Mouse (Mus musculus): ENCODE measurements at regions not wholly inside any gene's neighbourhood (a gene's known extent, or its start where the extent isn't known, plus 50 kb on each side); places are given as distances from the start of the nearest gene placed in this dataset.
"Not testable (repeated sequence)": the region's sequence is repeated elsewhere in the genome, so short reads cannot be mapped to it uniquely, and the experiment has no call there.

DNA sequence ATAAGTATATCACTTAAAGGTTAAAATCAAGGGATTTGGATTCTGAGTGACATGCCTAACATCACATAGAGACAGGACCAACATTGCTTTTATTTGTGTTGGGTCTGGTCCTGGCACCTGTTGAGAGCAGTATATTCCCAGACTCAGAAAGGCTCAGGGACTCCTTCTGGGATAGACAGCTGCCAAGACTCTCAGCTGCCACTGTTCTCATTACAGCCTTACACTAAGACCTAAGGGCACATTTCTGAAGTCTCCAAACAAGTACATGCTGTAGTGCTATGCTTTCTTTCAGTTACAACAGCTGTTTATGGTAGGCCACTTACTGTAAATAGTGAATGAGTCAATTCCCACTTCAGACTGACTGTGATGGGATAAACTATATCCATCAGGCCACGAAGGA is 77.7 kb upstream of the Fam13a start:
- H3K9me3 ChIP-seq, result no peaks in the 10 kb centered on the region
- no peaks in the 10 kb centered on the region for H3K4me1 ChIP-seq
- no peak overlapping the region for H3K9ac ChIP-seq
- H3K36me3 ChIP-seq, result no peaks in the 10 kb centered on the region
- H3K4me3 ChIP-seq, result no peak overlapping the region
- ATAC-seq (ENCODE audit: borderline replicate concordance, extremely low read depth, low FRiP score, low TSS enrichment), result no peak
- WGBS, result 48% methylated on average over 1 of the region's 1 CpGs
- H3K27ac ChIP-seq, result no peak overlapping the region
- no peak overlapping the region for H3K4me2 ChIP-seq
- no peaks in the 10 kb centered on the region for H3K27me3 ChIP-seq

GRCm38 (mm10) chr6:59103936-59104335 is 79.6 kb upstream of the Fam13a start:
- 41% methylated on average over 2 of the region's 2 CpGs for WGBS
- Histone ChIP-seq H3K4me2 (no peak overlapping the region), H3K27ac (no peak overlapping the region), H3K9me3 (no peaks in the 10 kb centered on the region), H3K4me1 (no peaks in the 10 kb centered on the region), H3K4me3 (no peak overlapping the region), H3K9ac (no peak overlapping the region), H3K36me3 (no peaks in the 10 kb centered on the region), H3K27me3 (no peaks in the 10 kb centered on the region)
- no peak for ATAC-seq (ENCODE audit: borderline replicate concordance, extremely low read depth, low FRiP score, low TSS enrichment)

DNA sequence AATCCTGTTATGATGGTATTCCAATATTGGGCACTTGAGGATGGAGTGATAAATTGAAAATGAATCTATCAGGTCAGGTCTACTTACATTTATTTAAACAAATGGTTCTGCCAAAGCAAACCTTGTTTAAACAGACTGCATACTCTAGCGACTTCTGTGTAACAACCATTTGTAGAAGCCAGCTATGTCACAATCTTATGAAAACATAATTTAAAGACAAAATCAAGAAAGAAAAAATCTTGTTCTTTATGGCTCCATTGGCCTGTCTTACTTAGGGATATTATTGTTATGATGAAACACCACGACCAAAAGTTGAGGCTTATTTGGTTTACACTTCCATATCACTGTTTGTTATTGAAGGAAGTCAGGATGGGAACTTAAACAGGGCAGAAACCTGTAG is 80.1 kb upstream of the Fam13a start:
- Histone ChIP-seq H3K27me3 (no peaks in the 10 kb centered on the region), H3K9me3 (no peaks in the 10 kb centered on the region), H3K27ac (no peak overlapping the region), H3K9ac (no peak overlapping the region), H3K4me3 (no peak overlapping the region), H3K4me2 (no peak overlapping the region), H3K36me3 (no peaks in the 10 kb centered on the region), H3K4me1 (no peaks in the 10 kb centered on the region)
- ATAC-seq (ENCODE audit: borderline replicate concordance, extremely low read depth, low FRiP score, low TSS enrichment), result no peak
- 11% methylated on average over 2 of the region's 2 CpGs for WGBS

- WGBS, result 62% methylated on average over 4 of the region's 4 CpGs
- ATAC-seq (ENCODE audit: borderline replicate concordance, extremely low read depth, low FRiP score, low TSS enrichment), result no peak
- Histone ChIP-seq H3K36me3 (no peaks in the 10 kb centered on the region), H3K9ac (no peak overlapping the region), H3K9me3 (no peaks in the 10 kb centered on the region), H3K27me3 (no peaks in the 10 kb centered on the region), H3K27ac (no peak overlapping the region), H3K4me3 (no peak overlapping the region), H3K4me2 (no peak overlapping the region), H3K4me1 (no peaks in the 10 kb centered on the region)
Observed at GRCm38 (mm10) chr6:59108102-59108501, 83.8 kb upstream of the Fam13a start.

DNA sequence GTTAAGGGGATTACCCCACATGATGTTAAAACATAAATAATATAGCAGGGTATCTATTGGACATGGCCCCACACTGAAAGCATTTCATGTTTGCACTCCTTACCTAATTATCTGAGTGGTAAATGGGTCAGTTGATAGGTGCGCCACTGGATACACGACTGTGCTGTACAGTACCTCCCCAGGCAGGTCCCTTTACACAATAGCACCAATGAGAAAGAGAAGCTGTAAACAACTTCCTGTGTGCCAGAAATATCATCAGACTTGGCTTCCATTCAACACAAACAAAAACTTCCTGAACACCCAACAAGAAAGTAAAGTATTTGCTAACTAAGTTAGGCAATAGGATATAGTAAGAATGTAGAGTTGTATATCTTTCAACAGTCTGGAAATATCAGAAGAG is 76.3 kb upstream of the Tigd2 start:
- 55% methylated on average over 2 of the region's 2 CpGs for whole genome bisulfite sequencing
- ATAC-seq (ENCODE audit: borderline replicate concordance, extremely low read depth, low FRiP score, low TSS enrichment), result peak; percentile 49; the same call in 1 of the 2 replicates
- Histone ChIP-seq H3K4me3 (no peak overlapping the region), H3K27ac (no peak overlapping the region), H3K4me2 (no peak overlapping the region), H3K9ac (no peak overlapping the region), H3K9me3 (no peaks in the 10 kb centered on the region), H3K27me3 (no peaks in the 10 kb centered on the region), H3K36me3 (no peaks in the 10 kb centered on the region), H3K4me1 (no peaks in the 10 kb centered on the region)

GRCm38 (mm10) chr6:59133800-59134199 is 74.9 kb upstream of the Tigd2 start:
- ATAC-seq (ENCODE audit: borderline replicate concordance, extremely low read depth, low FRiP score, low TSS enrichment); H3K27me3 ChIP-seq: not testable (repeated sequence)
- 87% methylated on average over 1 of the region's 1 CpGs for WGBS

GRCm38 (mm10) chr6:59139702-59140101 is 69.0 kb upstream of the Tigd2 start:
- no peak for ATAC-seq (ENCODE audit: borderline replicate concordance, extremely low read depth, low FRiP score, low TSS enrichment)
- Histone ChIP-seq H3K9me3 (no peaks in the 10 kb centered on the region), H3K9ac (no peak overlapping the region)

More at GRCm38 (mm10) chr6:59133800-59134199, 74.9 kb upstream of the Tigd2 start:
- H3K4me3 ChIP-seq, H3K4me1 ChIP-seq, H3K27ac ChIP-seq, H3K36me3 ChIP-seq, H3K9me3 ChIP-seq, H3K4me2 ChIP-seq, H3K9ac ChIP-seq: not testable (repeated sequence)

DNA sequence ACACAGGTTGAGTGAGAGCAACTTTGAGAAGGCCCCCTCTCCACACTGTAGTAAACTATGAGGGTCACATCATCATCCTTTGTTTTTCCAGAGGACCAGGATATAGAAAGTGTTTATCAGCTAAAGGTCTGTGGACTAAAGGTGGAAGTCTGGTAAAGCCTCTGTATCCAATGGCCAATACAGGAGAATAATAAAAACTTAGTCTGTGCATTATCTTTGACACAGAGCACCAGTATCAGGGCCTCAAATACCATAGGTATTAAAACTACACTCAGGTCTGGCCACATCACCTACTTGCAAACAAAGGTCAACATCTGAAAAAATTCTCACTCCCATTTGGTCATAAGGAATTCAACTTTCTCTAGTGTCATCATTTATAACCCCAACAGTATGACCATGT is 66.6 kb upstream of the Tigd2 start:
- Histone ChIP-seq H3K9me3 (no peaks in the 10 kb centered on the region), H3K27ac (no peak overlapping the region), H3K9ac (no peak overlapping the region), H3K4me2 (no peak overlapping the region), H3K36me3 (no peaks in the 10 kb centered on the region), H3K4me3 (no peak overlapping the region), H3K4me1 (no peaks in the 10 kb centered on the region), H3K27me3 (no peaks in the 10 kb centered on the region)
- ATAC-seq (ENCODE audit: borderline replicate concordance, extremely low read depth, low FRiP score, low TSS enrichment), result no peak

More at GRCm38 (mm10) chr6:59139702-59140101, 69.0 kb upstream of the Tigd2 start:
- Histone ChIP-seq H3K4me2 (no peak overlapping the region), H3K27me3 (no peaks in the 10 kb centered on the region), H3K4me1 (no peaks in the 10 kb centered on the region), H3K27ac (no peak overlapping the region), H3K4me3 (no peak overlapping the region), H3K36me3 (no peaks in the 10 kb centered on the region)

DNA sequence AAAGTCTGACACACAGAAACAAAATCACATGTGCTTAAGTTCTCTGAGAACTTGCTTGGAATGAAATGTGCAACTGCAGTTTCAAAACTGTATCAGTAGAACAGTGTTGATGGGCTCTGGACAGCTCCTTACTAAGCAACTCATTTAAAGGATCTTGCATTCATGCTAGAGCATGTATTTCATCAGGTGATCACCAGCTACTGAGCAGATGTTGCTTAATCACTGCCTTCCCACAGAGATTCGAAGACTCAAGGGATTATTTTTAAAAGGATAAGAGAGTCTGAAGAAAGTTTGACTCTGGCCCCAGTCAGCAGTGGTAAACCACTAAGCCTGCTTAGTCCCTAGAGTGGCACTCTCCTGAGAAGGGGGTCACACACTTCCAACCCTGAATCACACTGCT is 61.2 kb upstream of the Tigd2 start:
- H3K9me3 ChIP-seq, result no peaks in the 10 kb centered on the region
- no peak overlapping the region for H3K4me2 ChIP-seq
- H3K4me1 ChIP-seq, result no peaks in the 10 kb centered on the region
- H3K36me3 ChIP-seq, result no peaks in the 10 kb centered on the region
- no peak for ATAC-seq (ENCODE audit: borderline replicate concordance, extremely low read depth, low FRiP score, low TSS enrichment)
- no peak overlapping the region for H3K4me3 ChIP-seq
- no peak overlapping the region for H3K9ac ChIP-seq
- WGBS, result 39% methylated on average over 1 of the region's 1 CpGs
- H3K27ac ChIP-seq, result no peak overlapping the region
- H3K27me3 ChIP-seq, result no peaks in the 10 kb centered on the region

- peak; percentile 39; the same call in 1 of the 2 replicates for ATAC-seq (ENCODE audit: borderline replicate concordance, extremely low read depth, low FRiP score, low TSS enrichment)
- no peaks in the 10 kb centered on the region for H3K36me3 ChIP-seq
Observed at GRCm38 (mm10) chr6:59155636-59156035, 53.0 kb upstream of the Tigd2 start.

More at GRCm38 (mm10) chr6:59155636-59156035, 53.0 kb upstream of the Tigd2 start:
- WGBS, result 47% methylated on average over 1 of the region's 1 CpGs
- H3K27me3 ChIP-seq, result no peaks in the 10 kb centered on the region
- H3K4me2 ChIP-seq, result no peak overlapping the region
- H3K4me3 ChIP-seq, result no peak overlapping the region
- H3K9ac ChIP-seq, result no peak overlapping the region
- H3K27ac ChIP-seq, result no peak overlapping the region
- no peaks in the 10 kb centered on the region for H3K4me1 ChIP-seq
- no peaks in the 10 kb centered on the region for H3K9me3 ChIP-seq

All from lung, embryonic 15.5 days (tissue).